Mouse (Mus musculus) mature B cell (primary cell): Measurements from ENCODE around the gene Auts2.

Experiments
- in situ Hi-C: fragments of 300-500 bp; cut with MboI; formaldehyde crosslinking; loops from 2 replicates; pipeline ENCODE4 v1.14.3; 2019

The Auts2 gene

GRCm38 (mm10) chr5:131664657-131665056 is 878.5 kb downstream of the Auts2 start:
- in situ Hi-C loops, result no loop called here

GRCm38 (mm10) chr5:131662657-131663056 is 880.5 kb downstream of the Auts2 start:
- in situ Hi-C loops, result no loop called here

- in situ Hi-C loops, result no loop called here
Observed at GRCm38 (mm10) chr5:131658822-131659515, 884.2 kb downstream of the Auts2 start.

- in situ Hi-C loops, result no loop called here
Observed at GRCm38 (mm10) chr5:131654206-131654605, 888.9 kb downstream of the Auts2 start.

- in situ Hi-C loops, result no loop called here
Observed at GRCm38 (mm10) chr5:131650381-131650891, 892.7 kb downstream of the Auts2 start.

GRCm38 (mm10) chr5:131647683-131648119 is 895.4 kb downstream of the Auts2 start:
- in situ Hi-C loops, result no loop called here

GRCm38 (mm10) chr5:131647104-131647682 is 896.0 kb downstream of the Auts2 start:
- in situ Hi-C loops, result no loop called here

- in situ Hi-C loops, result no loop called here
Observed at GRCm38 (mm10) chr5:131646192-131646775, 896.9 kb downstream of the Auts2 start.

- in situ Hi-C loops, result no loop called here
Observed at GRCm38 (mm10) chr5:131645341-131646191, 897.6 kb downstream of the Auts2 start.

- in situ Hi-C loops, result no loop called here
Observed at GRCm38 (mm10) chr5:131644331-131644730, 898.8 kb downstream of the Auts2 start.

- in situ Hi-C loops, result no loop called here
Observed at GRCm38 (mm10) chr5:131643176-131644174, 899.7 kb downstream of the Auts2 start.

GRCm38 (mm10) chr5:131642752-131643151 is 900.4 kb downstream of the Auts2 start:
- in situ Hi-C loops, result no loop called here

- in situ Hi-C loops, result no loop called here
Observed at GRCm38 (mm10) chr5:131636431-131636830, 906.7 kb downstream of the Auts2 start.

GRCm38 (mm10) chr5:131634731-131635130 is 908.4 kb downstream of the Auts2 start:
- in situ Hi-C loops, result no loop called here

- in situ Hi-C loops, result no loop called here
Observed at GRCm38 (mm10) chr5:131631998-131632379, 911.2 kb downstream of the Auts2 start.

GRCm38 (mm10) chr5:131631038-131631997 is 911.8 kb downstream of the Auts2 start:
- in situ Hi-C loops, result no loop called here

GRCm38 (mm10) chr5:131630577-131630976 is 912.6 kb downstream of the Auts2 start:
- in situ Hi-C loops, result no loop called here

GRCm38 (mm10) chr5:131616113-131616876 is 926.8 kb downstream of the Auts2 start:
- in situ Hi-C loops, result no loop called here

GRCm38 (mm10) chr5:131614238-131614637 is 928.9 kb downstream of the Auts2 start:
- in situ Hi-C loops, result no loop called here
